Mouse (Mus musculus) ES-E14 (cell line): ENCODE measurements around the gene Magi2.

ENCODE experiments used
- CHD2 ChIP-seq: IDR thresholded peaks from 2 replicates; pipeline ENCODE4 v1.6.1; 2014; ENCODE audit warnings: mild to moderate bottlenecking, low read depth, low read length, inconsistent platforms
- HCFC1 ChIP-seq: IDR thresholded peaks from 2 replicates; pipeline ENCODE4 v1.6.1; 2012; ENCODE audit warnings: low read length, inconsistent platforms, borderline replicate concordance; ENCODE audit not compliant: insufficient read depth
- MAFK ChIP-seq: IDR thresholded peaks from 2 replicates; pipeline ENCODE4 v1.6.1; 2014; ENCODE audit warnings: mild to moderate bottlenecking, low read depth, low read length, inconsistent platforms; ENCODE audit not compliant: insufficient read depth
- ZC3H11A ChIP-seq: IDR thresholded peaks from 2 replicates; pipeline ENCODE4 v1.6.1; 2012; ENCODE audit warnings: low read depth, mild to moderate bottlenecking, inconsistent platforms, low read length, borderline replicate concordance
- ZNF384 ChIP-seq: IDR thresholded peaks from 2 replicates; pipeline ENCODE4 v1.6.1; 2012; ENCODE audit warnings: low read depth, low read length, inconsistent platforms

DNA sequence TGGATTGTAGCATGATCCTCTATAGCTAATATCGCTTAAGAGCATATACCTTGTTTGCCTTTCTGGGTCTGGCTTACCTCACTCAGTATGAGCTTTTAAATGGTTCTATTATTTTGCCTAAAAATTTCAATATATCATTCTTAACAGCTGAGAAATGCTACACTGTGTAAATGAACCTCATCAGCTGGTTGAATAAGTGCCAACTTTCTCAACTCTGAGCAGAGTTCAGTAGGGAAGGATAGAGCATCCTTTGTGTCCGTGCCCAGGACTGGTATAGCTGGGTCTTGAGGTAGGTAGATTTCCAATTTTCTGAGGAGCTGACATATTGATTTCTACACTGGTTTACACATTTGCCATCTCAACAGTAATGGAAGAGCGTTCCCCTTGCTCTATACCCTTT, 65.7 kb downstream of the Magi2 start:
- TF ChIP-seq ZNF384 (no peak), ZC3H11A (no peak), MAFK (no peak), HCFC1 (no peak), CHD2 (no peak)
